Mouse (Mus musculus) brain, embryonic 14.5 days (tissue): ENCODE data around the gene Ccdc137. TPM values are rescaled to one million over a fixed set of nuclear protein-coding genes. Genes with fewer than 3 reads are reported as not detected.

ENCODE experiments used
- DNase-seq: peaks from one replicate; pipeline ENCODE4 v3.0.0-alpha.2; 2011; ENCODE audit warnings: low read depth
- CTCF ChIP-seq: fragments of 200-500 bp; IDR thresholded peaks from 2 replicates; pipeline ENCODE4 v1.5.1; 2012; ENCODE audit warnings: inconsistent platforms, mild to moderate bottlenecking, moderate library complexity, borderline replicate concordance; ENCODE audit not compliant: insufficient read depth, insufficient read length; ENCODE audit errors: extremely low read depth
- POLR2A ChIP-seq: fragments of 200-500 bp; IDR thresholded peaks from 2 replicates; pipeline ENCODE4 v1.6.1; 2012; ENCODE audit warnings: mild to moderate bottlenecking, inconsistent platforms, borderline replicate concordance; ENCODE audit not compliant: poor library complexity, insufficient read depth, insufficient read length, severe bottlenecking; ENCODE audit errors: extremely low read depth
- polyA plus RNA-seq: library from polyadenylated mRNA; depleted of rRNA; stranded (reverse); fragments of >200 nt; gene quantifications from 2 replicates; pipeline ENCODE4 v1.2.3, GENCODE M21; 2012; rRNA removed

Ccdc137 gene
- polyA plus RNA-seq, 1 experiment = 24.2 TPM

- DNase-seq = no peak
- no peak for TF ChIP-seq POLR2A
- TF ChIP-seq CTCF = no peak
Measured at GRCm38 (mm10) chr11:120507611-120508289, 49.8 kb downstream of the Ccdc137 start.

- no peak for TF ChIP-seq POLR2A
- no peak for TF ChIP-seq CTCF
Measured at GRCm38 (mm10) chr11:120508290-120508870, 50.5 kb downstream of the Ccdc137 start.

GRCm38 (mm10) chr11:120509940-120510339, 52.0 kb downstream of the Ccdc137 start:
- DNase-seq = no peak
- TF ChIP-seq CTCF (no peak), POLR2A (no peak)

More at GRCm38 (mm10) chr11:120508290-120508870, 50.5 kb downstream of the Ccdc137 start:
- no peak for DNase-seq

GRCm38 (mm10) chr11:120510375-120511030, 52.6 kb downstream of the Ccdc137 start:
- TF ChIP-seq POLR2A (no peak), CTCF (no peak)
- DNase-seq = peak; percentile 42

- DNase-seq = peak; percentile 47
- no peak for TF ChIP-seq POLR2A
- TF ChIP-seq CTCF = no peak
Measured at GRCm38 (mm10) chr11:120512790-120513453, 55.0 kb downstream of the Ccdc137 start.

Other genes with a start within 250 kb of the Ccdc137 start
- 29.0 and 47.0 TPM in 2 replicates for gene Bahcc1, start 225.2 kb upstream of the Ccdc137 start, polyA plus RNA-seq
- 1,716 and 3,108 TPM in 2 replicates for gene Actg1, start 109.6 kb upstream of the Ccdc137 start, polyA plus RNA-seq
- 0.95 and 0.96 TPM in 2 replicates for gene Fscn2, start 96.6 kb upstream of the Ccdc137 start, polyA plus RNA-seq
- 114 and 122 TPM in 2 replicates for gene Faap100, start 79.4 kb upstream of the Ccdc137 start, polyA plus RNA-seq
- 62.6 and 63.2 TPM in 2 replicates for gene Nploc4, start 20.4 kb upstream of the Ccdc137 start, polyA plus RNA-seq
- 0.04 and 0.10 TPM in 2 replicates for gene Tspan10, start 15.5 kb upstream of the Ccdc137 start, polyA plus RNA-seq
- gene Pde6g, start 4.6 kb upstream of the Ccdc137 start, polyA plus RNA-seq = 0.34 and 0.53 TPM in 2 replicates
- gene Oxld1, start within 50 bp of the Ccdc137 start, polyA plus RNA-seq = 7.1 and 12.2 TPM in 2 replicates
- gene Arl16, start 9.5 kb downstream of the Ccdc137 start, polyA plus RNA-seq = 42.4 and 45.8 TPM in 2 replicates
- 96.3 and 107 TPM in 2 replicates for gene Mrpl12, start 26.5 kb downstream of the Ccdc137 start, polyA plus RNA-seq
- 40.6 and 57.3 TPM in 2 replicates for gene Slc25a10, start 33.7 kb downstream of the Ccdc137 start, polyA plus RNA-seq
- 0.32 and 0.36 TPM in 2 replicates for gene Gcgr, start 72.6 kb downstream of the Ccdc137 start, polyA plus RNA-seq
- 204 and 253 TPM in 2 replicates for gene Mcrip1, start 91.6 kb downstream of the Ccdc137 start, polyA plus RNA-seq
- not detected in 2 replicates for gene Ppp1r27, start 93.0 kb downstream of the Ccdc137 start, polyA plus RNA-seq
- gene P4hb, start 115.1 kb downstream of the Ccdc137 start, polyA plus RNA-seq = 162 and 206 TPM in 2 replicates
- 540 and 581 TPM in 2 replicates for gene Arhgdia, start 123.5 kb downstream of the Ccdc137 start, polyA plus RNA-seq
- gene Alyref, start 140.2 kb downstream of the Ccdc137 start, polyA plus RNA-seq = 86.8 and 89.7 TPM in 2 replicates
- 175 and 222 TPM in 2 replicates for gene Anapc11, start 140.3 kb downstream of the Ccdc137 start, polyA plus RNA-seq
- 0.29 and 0.45 TPM in 2 replicates for gene Npb, start 150.4 kb downstream of the Ccdc137 start, polyA plus RNA-seq
- gene Pcyt2, start 159.8 kb downstream of the Ccdc137 start, polyA plus RNA-seq = 229 and 307 TPM in 2 replicates
- gene Sirt7, start 167.1 kb downstream of the Ccdc137 start, polyA plus RNA-seq = 59.4 and 85.8 TPM in 2 replicates
- 57.4 and 57.6 TPM in 2 replicates for gene Mafg, start 175.5 kb downstream of the Ccdc137 start, polyA plus RNA-seq
- 19.9 and 26.8 TPM in 2 replicates for gene Pycr1, start 185.7 kb downstream of the Ccdc137 start, polyA plus RNA-seq
- gene Myadml2, start 190.0 kb downstream of the Ccdc137 start, polyA plus RNA-seq = 0.35 and 0.51 TPM in 2 replicates
- gene Notum, start 203.1 kb downstream of the Ccdc137 start, polyA plus RNA-seq = 1.7 and 2.7 TPM in 2 replicates
- 83.0 and 90.3 TPM in 2 replicates for gene Aspscr1, start 214.9 kb downstream of the Ccdc137 start, polyA plus RNA-seq